Mouse (Mus musculus) lung, embryonic 14.5 days (tissue): ENCODE measurements around the gene Setd5. TPM values are rescaled to one million over a fixed set of nuclear protein-coding genes. Genes with fewer than 3 reads are reported as not detected.

Experiments
- ATAC-seq: fragments of 200-750 bp; cut with Nextera tagmentation; 2 replicates; pipeline ENCODE4 v1.8.0; 2017; ENCODE audit warnings: mild to moderate bottlenecking, moderate TSS enrichment, moderate library complexity; ENCODE audit not compliant: insufficient read depth
- DNase-seq: peaks from one replicate; pipeline ENCODE4 v3.0.0-alpha.2; 2015
- H3K27ac ChIP-seq: fragments of 300-500 bp; sonication (generic); 2 replicates; pipeline ENCODE4 v1.5.1; 2014; ENCODE audit warnings: low read depth, mild to moderate bottlenecking, moderate library complexity
- H3K27me3 ChIP-seq: fragments of 300-500 bp; sonication (generic); 2 replicates; pipeline ENCODE4 v1.6.1; 2014; ENCODE audit warnings: low read length, control low read depth; ENCODE audit not compliant: insufficient read depth
- H3K36me3 ChIP-seq: fragments of 300-500 bp; sonication (generic); 2 replicates; pipeline ENCODE4 v1.6.1; 2014; ENCODE audit warnings: control low read depth; ENCODE audit not compliant: insufficient read depth
- H3K4me1 ChIP-seq: fragments of 300-500 bp; sonication (generic); 2 replicates; pipeline ENCODE4 v1.6.1; 2014; ENCODE audit warnings: antibody characterized with exemption, control low read depth; ENCODE audit not compliant: insufficient read depth
- H3K4me2 ChIP-seq: fragments of 300-500 bp; sonication (generic); 2 replicates; pipeline ENCODE4 v1.6.1; 2014; ENCODE audit warnings: mild to moderate bottlenecking
- H3K4me3 ChIP-seq: fragments of 300-500 bp; sonication (generic); 2 replicates; pipeline ENCODE4 v1.5.1; 2014; ENCODE audit warnings: low read depth, low read length
- H3K9ac ChIP-seq: fragments of 300-500 bp; sonication (generic); 2 replicates; pipeline ENCODE4 v1.6.1; 2014
- H3K9me3 ChIP-seq: fragments of 300-500 bp; sonication (generic); 2 replicates; pipeline ENCODE4 v1.6.1; 2016; ENCODE audit warnings: low read depth, low read length, control low read depth
- CTCF ChIP-seq: IDR thresholded peaks from 2 replicates; pipeline ENCODE4 v1.5.1; 2016; ENCODE audit warnings: antibody characterized with exemption, low read depth
- WGBS: fragments of 180-500 bp; shearing (Covaris S2); extraction: QIAGEN DNeasy Blood & Tissue Kit; methylation state at CpG from one replicate; pipeline ENCODE4 v1.1.7; 2014; 5-methylcytosine and 5-hydroxymethylcytosine counted together
- polyA plus RNA-seq: library from polyadenylated mRNA; unstranded; fragments of >200 nt; fragmentation: Nextera tagmentation; extraction: Ambion mirVana; gene quantifications from 2 replicates; pipeline ENCODE4 v1.2.1, GENCODE M21; 2014

Setd5 gene
- polyA plus RNA-seq, 1 experiment from 2014 or later, result 96.9 TPM

- WGBS, result 71% methylated on average over 1 of the region's 1 CpGs
- Histone ChIP-seq H3K4me2 (no peak overlapping the region), H3K9ac (no peak overlapping the region)
These were observed 18.4 kb downstream of the Setd5 start for GRCm38 (mm10) chr6:113095547-113095946.

DNA sequence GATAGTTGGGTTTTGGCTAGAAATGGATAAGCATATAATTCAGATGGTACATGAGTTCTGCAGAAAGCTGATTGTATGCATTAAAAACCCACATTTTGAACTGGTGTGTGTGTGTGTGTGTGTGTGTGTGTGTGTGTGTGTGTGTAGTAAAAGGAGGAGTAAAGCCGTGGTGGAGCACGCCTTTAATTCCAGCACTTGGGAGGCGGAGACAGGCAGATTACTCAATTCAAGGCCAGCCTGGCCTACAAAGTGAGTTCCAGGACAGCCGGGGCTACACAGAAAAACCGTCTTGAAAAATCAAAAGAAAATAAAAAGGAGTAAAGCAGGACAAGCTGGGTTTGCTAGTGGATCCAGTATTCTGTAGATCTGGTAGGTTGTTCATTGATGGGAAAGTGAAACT is 20.5 kb downstream of the Setd5 start:
- H3K27me3 ChIP-seq, result no peaks in the 10 kb centered on the region

More at GRCm38 (mm10) chr6:113095547-113095946, 18.4 kb downstream of the Setd5 start:
- Histone ChIP-seq H3K4me1 (peaks cover 4% of the 10 kb centered on the region; the same call in 1 of the 2 replicates), H3K27ac (no peak overlapping the region), H3K36me3 (no peaks in the 10 kb centered on the region), H3K9me3 (no peaks in the 10 kb centered on the region), H3K4me3 (no peak overlapping the region), H3K27me3 (no peaks in the 10 kb centered on the region)
- no peak for ATAC-seq
- DNase-seq, result no peak
- no peak for TF ChIP-seq CTCF

DNA sequence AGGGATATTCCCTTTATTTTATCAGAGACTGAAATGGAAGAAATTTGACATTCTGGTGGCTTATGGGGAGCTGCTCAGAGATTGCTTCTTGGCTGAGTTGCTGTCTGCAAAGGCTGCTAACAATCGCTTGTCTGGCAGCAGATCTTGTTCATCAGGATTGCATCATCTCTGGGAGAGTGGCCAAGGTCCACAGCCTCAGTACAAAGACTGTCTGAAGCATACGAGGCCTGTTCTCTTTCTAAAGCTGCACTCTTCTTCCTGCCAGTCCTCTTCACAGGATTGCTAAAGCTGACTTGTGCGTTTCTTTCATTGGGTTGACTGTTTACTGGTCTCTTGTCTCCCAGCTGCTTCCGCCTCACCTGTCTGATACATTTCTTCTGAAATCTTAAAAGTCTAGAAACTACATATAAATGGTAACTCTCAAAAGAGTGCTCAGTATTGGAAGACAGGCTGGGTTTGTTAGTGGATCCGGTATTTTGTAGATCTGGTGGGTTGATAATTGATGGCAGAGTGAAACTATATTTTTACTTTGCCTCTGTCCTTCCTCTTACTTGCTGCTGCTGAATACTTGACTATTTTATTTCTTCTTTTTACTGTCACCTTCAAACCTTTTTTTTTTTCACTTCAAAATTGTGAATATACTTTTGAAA is 22.6 kb downstream of the Setd5 start:
- peak overlapping the region; percentile 85 for H3K27ac ChIP-seq
- WGBS, result 20% methylated on average over 5 of the region's 5 CpGs
- H3K9ac ChIP-seq, result no peak overlapping the region
- peak; percentile 97 for ATAC-seq
- peaks cover 8% of the 10 kb centered on the region; the same call in 1 of the 2 replicates for H3K36me3 ChIP-seq
- no peak for TF ChIP-seq CTCF
- peak overlapping the region; percentile 36 for H3K4me2 ChIP-seq
- H3K4me3 ChIP-seq, result no peak overlapping the region
- DNase-seq, result peak; percentile 97
- no peaks in the 10 kb centered on the region for H3K9me3 ChIP-seq
- peaks cover 4% of the 10 kb centered on the region; the same call in 1 of the 2 replicates for H3K4me1 ChIP-seq
- no peaks in the 10 kb centered on the region for H3K27me3 ChIP-seq

More for the DNA sequence above, 20.5 kb downstream of the Setd5 start:
- no peak overlapping the region for H3K4me2 ChIP-seq
- WGBS, result 83% methylated on average over 5 of the region's 5 CpGs
- no peak overlapping the region for H3K27ac ChIP-seq
- H3K36me3 ChIP-seq, result no peaks in the 10 kb centered on the region
- no peak for ATAC-seq
- H3K4me1 ChIP-seq, result peaks cover 4% of the 10 kb centered on the region; the same call in 1 of the 2 replicates
- no peak overlapping the region for H3K4me3 ChIP-seq
- H3K9me3 ChIP-seq, result no peaks in the 10 kb centered on the region
- H3K9ac ChIP-seq, result no peak overlapping the region
- no peak for TF ChIP-seq CTCF
- no peak for DNase-seq

GRCm38 (mm10) chr6:113102541-113102940 is 25.4 kb downstream of the Setd5 start:
- H3K4me1 ChIP-seq, result peaks cover 4% of the 10 kb centered on the region; the same call in 1 of the 2 replicates
- WGBS, result 87% methylated on average over 4 of the region's 4 CpGs
- no peak for TF ChIP-seq CTCF
- no peak overlapping the region for H3K9ac ChIP-seq
- no peak overlapping the region for H3K4me3 ChIP-seq
- H3K27ac ChIP-seq, result no peak overlapping the region
- DNase-seq (no peak), ATAC-seq (no peak)
- no peak overlapping the region for H3K4me2 ChIP-seq
- H3K27me3 ChIP-seq, result no peaks in the 10 kb centered on the region
- no peaks in the 10 kb centered on the region for H3K9me3 ChIP-seq
- peaks cover 24% of the 10 kb centered on the region for H3K36me3 ChIP-seq

DNA sequence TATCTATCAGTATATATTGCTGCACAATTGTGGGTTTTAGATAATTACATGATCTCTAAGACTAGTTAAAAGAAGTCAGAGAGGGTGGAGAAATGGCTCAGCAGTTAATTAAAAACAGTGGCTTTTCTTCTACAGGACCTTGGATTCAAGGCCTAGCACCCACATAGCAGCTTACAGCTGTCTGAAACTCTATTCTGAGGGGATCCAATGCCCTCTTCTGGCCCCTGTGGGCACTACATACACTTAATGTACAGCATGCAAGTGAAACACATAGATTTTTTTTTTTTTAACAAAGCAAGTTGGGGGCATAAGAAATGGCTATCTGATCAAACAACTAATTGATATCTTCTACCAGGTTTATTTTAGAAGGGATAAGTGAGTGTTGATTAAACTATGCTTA is 26.6 kb downstream of the Setd5 start:
- peak; percentile 64 for TF ChIP-seq CTCF
- Histone ChIP-seq H3K9me3 (no peaks in the 10 kb centered on the region), H3K27ac (no peak overlapping the region), H3K4me3 (no peak overlapping the region), H3K9ac (no peak overlapping the region), H3K4me2 (no peak overlapping the region), H3K27me3 (no peaks in the 10 kb centered on the region), H3K36me3 (peaks cover 28% of the 10 kb centered on the region), H3K4me1 (no peaks in the 10 kb centered on the region)
- DNase-seq, result peak; percentile 76
- no peak for ATAC-seq

- DNase-seq, result no peak
- H3K4me1 ChIP-seq, result no peaks in the 10 kb centered on the region
- peaks cover 73% of the 10 kb centered on the region for H3K36me3 ChIP-seq
- ATAC-seq, result no peak
- H3K4me3 ChIP-seq, result no peak overlapping the region
- 86% methylated on average over 3 of the region's 3 CpGs for WGBS
- H3K9me3 ChIP-seq, result no peaks in the 10 kb centered on the region
- no peak overlapping the region for H3K9ac ChIP-seq
- no peak overlapping the region for H3K4me2 ChIP-seq
- no peak overlapping the region for H3K27ac ChIP-seq
- no peak for TF ChIP-seq CTCF
- no peaks in the 10 kb centered on the region for H3K27me3 ChIP-seq
These were observed 32.2 kb downstream of the Setd5 start for GRCm38 (mm10) chr6:113109378-113109777.

DNA sequence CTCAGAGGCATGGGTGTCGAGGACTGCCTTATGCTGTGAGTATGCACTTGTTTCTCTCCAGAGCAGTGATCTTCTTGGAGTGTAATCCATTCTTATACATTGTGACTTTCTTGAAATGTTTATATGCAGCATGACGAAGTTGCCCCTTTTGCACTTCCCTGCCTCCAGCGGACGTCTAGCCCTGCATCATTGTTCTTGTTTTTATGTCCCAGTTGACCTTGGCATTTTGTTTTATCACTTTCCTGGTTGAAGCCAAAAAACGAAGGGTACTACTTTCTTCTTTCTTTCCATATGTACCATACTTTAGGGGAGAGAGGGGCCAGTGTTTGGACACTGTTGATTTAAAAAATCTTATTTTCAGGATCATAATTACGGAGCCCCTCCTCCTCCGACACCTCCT is 32.8 kb downstream of the Setd5 start:
- WGBS, result 81% methylated on average over 7 of the region's 7 CpGs
- no peak for TF ChIP-seq CTCF
- Histone ChIP-seq H3K4me3 (no peak overlapping the region), H3K4me2 (no peak overlapping the region), H3K27ac (no peak overlapping the region), H3K36me3 (peaks cover 73% of the 10 kb centered on the region), H3K9ac (no peak overlapping the region), H3K4me1 (no peaks in the 10 kb centered on the region), H3K27me3 (no peaks in the 10 kb centered on the region), H3K9me3 (no peaks in the 10 kb centered on the region)
- ATAC-seq, result no peak
- no peak for DNase-seq
